Mouse (Mus musculus): ENCODE measurements at regions not wholly inside any gene's neighbourhood (a gene's known extent, or its start where the extent isn't known, plus 50 kb on each side); places are given as distances from the start of the nearest gene placed in this dataset.

DNA sequence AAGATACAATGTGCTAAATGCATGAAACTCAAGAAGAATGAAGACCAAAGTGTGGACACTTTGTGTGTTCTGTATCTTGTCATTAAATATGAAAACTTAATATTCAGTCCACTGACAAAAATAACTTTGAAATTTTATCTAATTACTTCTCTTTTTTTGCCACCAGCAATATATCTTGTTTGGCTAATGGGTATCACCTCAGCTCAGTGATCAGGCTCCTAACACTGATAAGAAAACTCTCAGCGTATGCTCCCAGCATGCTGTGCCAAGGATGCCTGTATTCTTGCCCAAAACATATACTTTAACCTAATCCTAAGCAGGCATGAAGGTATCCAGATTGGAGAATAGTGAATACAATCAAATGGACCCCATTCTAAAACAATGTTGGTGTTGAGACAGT, 53.3 kb upstream of the Ptpn12 start:
- ATAC-seq (ENCODE audit: poor library complexity, severe bottlenecking): no peak

DNA sequence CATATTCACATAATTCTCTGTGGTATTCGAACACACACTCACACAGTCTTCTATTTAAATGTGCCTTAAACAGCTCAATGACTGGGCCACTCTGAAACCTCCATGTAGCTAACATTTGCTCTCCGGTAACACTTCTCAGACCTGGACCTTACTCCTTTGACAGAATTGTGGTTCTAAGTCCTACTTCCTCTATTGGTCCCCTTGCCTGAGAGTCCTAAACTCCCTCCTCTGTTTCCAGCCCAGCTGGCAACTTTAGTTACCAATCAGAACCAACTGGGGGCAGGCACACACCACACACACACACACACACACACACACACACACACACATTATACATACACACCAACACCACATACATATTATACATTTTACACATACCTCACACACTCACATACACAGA, 57.7 kb upstream of the Ptpn12 start:
- peak; percentile 64; the same call in 1 of the 2 replicates for ATAC-seq (ENCODE audit: poor library complexity, severe bottlenecking)

DNA sequence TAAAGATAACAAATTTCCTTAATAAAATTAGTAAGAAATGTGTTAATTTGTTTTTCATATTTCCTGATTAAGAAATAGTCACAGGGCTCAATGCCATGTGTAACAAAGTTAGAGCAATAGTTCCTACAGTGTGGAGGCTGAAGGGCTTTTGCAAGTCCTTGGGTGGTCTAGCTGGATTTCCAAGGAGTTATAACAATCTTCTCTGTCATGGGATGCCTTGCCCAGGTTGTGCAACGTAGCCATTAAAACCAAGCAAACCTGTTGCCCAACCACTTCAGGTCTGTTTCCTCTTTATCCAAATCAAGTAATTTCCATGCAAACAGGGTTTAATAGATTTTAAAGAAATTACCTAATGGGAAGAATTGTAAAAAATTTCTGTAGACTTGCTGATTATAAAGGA, 59.8 kb upstream of the Ptpn12 start:
- peak; percentile 51 for ATAC-seq (ENCODE audit: poor library complexity, severe bottlenecking)

DNA sequence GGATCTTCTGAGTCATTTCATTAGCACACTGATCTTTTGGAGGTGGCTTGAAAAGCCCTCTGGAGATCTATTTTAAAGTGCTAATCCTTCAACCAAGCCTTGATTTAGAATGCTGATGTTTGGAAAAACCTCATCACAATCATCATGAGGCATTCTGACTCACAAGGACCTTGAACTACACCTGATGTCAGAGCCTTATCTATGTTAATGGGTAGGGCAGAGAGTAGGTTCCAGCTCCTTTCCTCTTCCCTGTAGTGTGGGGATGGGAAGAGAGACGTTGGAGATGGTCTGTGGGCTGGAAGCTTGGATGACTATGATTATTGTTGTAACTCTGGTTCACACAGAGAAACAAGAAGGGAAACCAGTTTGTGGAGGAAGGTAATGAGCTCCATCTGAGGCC, 63.0 kb upstream of the Gsap start:
- no peak for ATAC-seq (ENCODE audit: poor library complexity, severe bottlenecking)

DNA sequence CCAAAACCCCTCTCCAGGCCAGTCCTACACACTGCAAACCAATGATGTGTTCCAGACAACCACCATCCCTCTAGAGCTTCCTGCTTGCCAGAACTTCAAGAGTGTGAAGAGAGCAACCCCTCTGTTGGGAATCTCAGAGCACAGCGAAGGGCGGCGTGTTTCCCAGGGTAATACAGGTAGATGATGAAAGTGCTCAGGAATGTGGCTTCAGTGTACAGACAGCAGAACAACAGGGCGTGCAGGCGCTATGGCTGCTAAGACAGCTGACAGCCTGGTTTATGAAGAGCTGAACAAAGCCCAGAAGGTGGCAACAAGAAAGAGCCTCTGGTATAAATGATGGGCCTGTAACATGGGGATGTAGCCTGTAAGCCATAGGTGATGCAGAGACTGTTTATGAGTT, 61.0 kb upstream of the Gsap start:
- ATAC-seq (ENCODE audit: poor library complexity, severe bottlenecking): no peak

DNA sequence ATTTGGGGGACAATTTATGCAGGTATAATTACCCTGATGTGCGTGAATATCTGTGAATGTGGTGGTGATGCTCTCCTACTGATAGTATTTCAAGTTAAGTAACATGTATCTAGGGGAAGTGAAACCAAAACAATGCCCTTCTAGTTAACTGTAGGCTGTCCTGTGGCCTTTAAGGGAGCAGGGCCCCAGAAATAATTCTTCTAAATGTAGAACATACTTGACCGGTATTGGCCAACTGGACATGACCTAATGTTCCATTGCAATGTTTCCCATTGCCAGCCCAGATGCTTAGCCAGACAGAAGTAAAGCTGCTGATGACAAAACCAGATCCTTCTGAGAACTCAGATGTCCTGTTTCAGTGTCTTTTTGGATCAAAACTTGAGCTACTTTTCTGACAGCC, 54.9 kb upstream of the Gsap start:
- peak; percentile 89 for ATAC-seq (ENCODE audit: poor library complexity, severe bottlenecking)

DNA sequence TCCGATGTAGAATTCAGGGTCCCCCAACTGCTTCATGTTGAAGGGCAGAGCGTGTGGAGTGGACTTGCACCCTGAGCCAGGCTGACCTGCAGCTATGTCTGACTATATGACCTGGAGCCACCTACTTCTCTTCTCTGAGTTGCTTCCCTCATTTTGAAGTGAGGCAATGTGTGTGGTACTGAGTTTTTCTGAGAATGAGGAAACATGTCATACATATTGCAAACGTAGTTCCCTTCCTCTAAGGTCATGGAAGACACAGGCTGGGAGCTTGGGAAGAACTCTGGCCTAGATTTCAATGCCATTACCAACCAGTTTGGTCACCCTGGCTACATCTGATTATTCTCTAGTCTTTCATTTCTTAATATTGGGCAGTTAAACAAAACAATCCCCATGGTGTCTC, 54.1 kb upstream of the Gsap start:
- peak; percentile 90 for ATAC-seq (ENCODE audit: poor library complexity, severe bottlenecking)

DNA sequence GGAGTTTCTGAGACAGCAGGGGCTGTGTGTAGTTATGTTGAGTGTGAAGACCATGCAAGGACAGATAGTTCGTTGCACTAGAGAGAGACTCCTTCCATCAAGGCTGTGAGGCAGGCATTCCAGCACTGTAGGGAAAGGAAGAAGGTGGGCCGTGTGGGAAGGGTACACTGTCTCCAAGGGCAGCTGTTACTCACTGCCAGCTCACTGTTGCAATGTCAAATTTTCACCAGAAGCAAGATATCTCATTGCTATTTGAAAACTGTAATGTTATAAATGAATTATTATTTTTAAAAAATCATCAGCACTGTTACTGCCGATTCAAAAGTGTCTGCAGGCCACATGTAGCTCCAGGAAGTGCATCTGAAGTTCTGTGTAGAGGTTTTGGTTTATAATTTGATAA, 50.6 kb upstream of the Gsap start:
- ATAC-seq (ENCODE audit: poor library complexity, severe bottlenecking): no peak

DNA sequence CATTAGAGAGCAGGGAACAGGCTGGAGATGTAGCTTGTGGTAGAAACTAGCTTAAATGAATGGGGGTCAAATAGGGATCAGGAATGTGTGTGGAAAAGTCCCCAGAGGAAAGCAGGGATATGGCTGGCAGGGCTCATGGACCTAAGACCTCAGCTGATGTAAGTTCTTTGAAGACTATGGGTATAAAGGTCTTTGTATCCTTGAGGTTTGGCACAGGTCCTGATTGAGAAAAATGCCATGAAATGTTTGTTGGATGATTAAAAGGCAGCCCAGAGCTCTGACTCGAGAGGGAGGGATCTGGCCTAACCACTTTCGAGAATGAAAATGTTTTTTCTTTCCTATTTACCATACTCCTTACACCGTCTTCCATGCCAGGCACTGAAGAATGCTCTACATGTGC, 50.0 kb upstream of the Gsap start:
- no peak for ATAC-seq (ENCODE audit: poor library complexity, severe bottlenecking)
